Mouse (Mus musculus): ENCODE results near the gene Drd1. TPM values are rescaled to one million over a fixed set of nuclear protein-coding genes. Genes with fewer than 3 reads are reported as not detected.

Drd1 gene
- polyA plus RNA-seq, 1 experiment from 2014 or later = 0.86 TPM

GRCm38 (mm10) chr13:54071011-54071410 is 15.5 kb upstream of the Drd1 start:
- WGBS = 92% methylated on average over 9 of the region's 9 CpGs
- H3K27ac ChIP-seq = no peak overlapping the region
- no peak for DNase-seq (ENCODE audit: low spot score)
- no peaks in the 10 kb centered on the region for H3K27me3 ChIP-seq (ENCODE audit: insufficient read depth, poor library complexity, severe bottlenecking)
- no peaks in the 10 kb centered on the region for H3K9me3 ChIP-seq
- H3K4me1 ChIP-seq (replicated peaks) = peaks cover 29% of the 10 kb centered on the region
- H3K36me3 ChIP-seq = peaks cover 15% of the 10 kb centered on the region
- H3K4me3 ChIP-seq = no peak overlapping the region

GRCm38 (mm10) chr13:54067617-54068166 is 12.2 kb upstream of the Drd1 start:
- Histone ChIP-seq H3K36me3 (no peaks in the 10 kb centered on the region), H3K4me1 (replicated peaks) (peaks cover 19% of the 10 kb centered on the region), H3K9me3 (no peaks in the 10 kb centered on the region), H3K27me3 (ENCODE audit: insufficient read depth, poor library complexity, severe bottlenecking) (no peaks in the 10 kb centered on the region), H3K4me3 (no peak overlapping the region), H3K27ac (peak overlapping the region; percentile 35)
- WGBS = 20% methylated on average over 6 of the region's 6 CpGs
- DNase-seq (ENCODE audit: low spot score) = no peak

GRCm38 (mm10) chr13:54066081-54066746 is 10.7 kb upstream of the Drd1 start:
- Histone ChIP-seq H3K4me3 (no peak overlapping the region), H3K4me1 (replicated peaks) (peaks cover 12% of the 10 kb centered on the region), H3K36me3 (no peaks in the 10 kb centered on the region), H3K9me3 (no peaks in the 10 kb centered on the region), H3K27ac (no peak overlapping the region), H3K27me3 (ENCODE audit: insufficient read depth, poor library complexity, severe bottlenecking) (no peaks in the 10 kb centered on the region)
- WGBS = 83% methylated on average over 3 of the region's 3 CpGs
- DNase-seq (ENCODE audit: low spot score) = no peak

GRCm38 (mm10) chr13:54063292-54063691 is 7.8 kb upstream of the Drd1 start:
- DNase-seq (ENCODE audit: low spot score) = no peak

GRCm38 (mm10) chr13:54062068-54062467 is 6.6 kb upstream of the Drd1 start:
- Histone ChIP-seq H3K4me1 (replicated peaks) (no peaks in the 10 kb centered on the region), H3K9me3 (no peaks in the 10 kb centered on the region), H3K27me3 (ENCODE audit: insufficient read depth, poor library complexity, severe bottlenecking) (0 out of 2 replicates have a peak, but pooled peaks cover 7% of the 10 kb centered on the region), H3K36me3 (no peaks in the 10 kb centered on the region), H3K27ac (no peak overlapping the region), H3K4me3 (no peak overlapping the region)
- 84% methylated on average over 3 of the region's 3 CpGs for WGBS
- no peak for DNase-seq (ENCODE audit: low spot score)

More at GRCm38 (mm10) chr13:54063292-54063691, 7.8 kb upstream of the Drd1 start:
- peaks cover 11% of the 10 kb centered on the region for H3K4me1 ChIP-seq (replicated peaks)
- H3K27me3 ChIP-seq (ENCODE audit: insufficient read depth, poor library complexity, severe bottlenecking) = no peaks in the 10 kb centered on the region
- no peak overlapping the region for H3K27ac ChIP-seq
- H3K4me3 ChIP-seq = no peak overlapping the region
- WGBS = 3% methylated on average over 3 of the region's 3 CpGs
- no peaks in the 10 kb centered on the region for H3K36me3 ChIP-seq
- H3K9me3 ChIP-seq = no peaks in the 10 kb centered on the region

- Histone ChIP-seq H3K36me3 (no peaks in the 10 kb centered on the region), H3K9me3 (no peaks in the 10 kb centered on the region), H3K4me3 (peak overlapping the region; percentile 68), H3K27me3 (ENCODE audit: insufficient read depth, poor library complexity, severe bottlenecking) (peaks cover 37% of the 10 kb centered on the region), H3K4me1 (replicated peaks) (peaks cover 15% of the 10 kb centered on the region), H3K27ac (peak overlapping the region; percentile 23; the same call in 1 of the 2 replicates)
- DNase-seq (ENCODE audit: low spot score) = peak; percentile 45
- under 1% methylated on average over 20 of the region's 20 CpGs for WGBS
Measured at GRCm38 (mm10) chr13:54054962-54055361, 543 bp downstream of the Drd1 start.

- no peak for DNase-seq (ENCODE audit: low spot score)
- Histone ChIP-seq H3K9me3 (no peaks in the 10 kb centered on the region), H3K27ac (no peak overlapping the region), H3K4me1 (replicated peaks) (peaks cover 15% of the 10 kb centered on the region), H3K36me3 (no peaks in the 10 kb centered on the region), H3K4me3 (no peak overlapping the region), H3K27me3 (ENCODE audit: insufficient read depth, poor library complexity, severe bottlenecking) (peaks cover 27% of the 10 kb centered on the region)
- WGBS = 64% methylated on average over 7 of the region's 7 CpGs
Measured at GRCm38 (mm10) chr13:54051641-54052040, 3.9 kb downstream of the Drd1 start.

GRCm38 (mm10) chr13:54048679-54049352 is 6.7 kb downstream of the Drd1 start:
- DNase-seq (ENCODE audit: low spot score) = no peak
- 87% methylated on average over 7 of the region's 7 CpGs for WGBS
- Histone ChIP-seq H3K27me3 (ENCODE audit: insufficient read depth, poor library complexity, severe bottlenecking) (peaks cover 10% of the 10 kb centered on the region), H3K9me3 (no peaks in the 10 kb centered on the region), H3K4me3 (no peak overlapping the region), H3K27ac (no peak overlapping the region), H3K36me3 (no peaks in the 10 kb centered on the region), H3K4me1 (replicated peaks) (no peaks in the 10 kb centered on the region)

GRCm38 (mm10) chr13:54040256-54040655 is 15.2 kb downstream of the Drd1 start:
- H3K4me3 ChIP-seq = no peak overlapping the region
- H3K9me3 ChIP-seq = no peaks in the 10 kb centered on the region
- no peaks in the 10 kb centered on the region for H3K27me3 ChIP-seq (ENCODE audit: insufficient read depth, poor library complexity, severe bottlenecking)
- no peak for DNase-seq (ENCODE audit: low spot score)
- no peak overlapping the region for H3K27ac ChIP-seq
- H3K36me3 ChIP-seq = no peaks in the 10 kb centered on the region
- H3K4me1 ChIP-seq (replicated peaks) = peaks cover 3% of the 10 kb centered on the region; the same call in 1 of the 2 replicates
- 93% methylated on average over 2 of the region's 2 CpGs for WGBS

GRCm38 (mm10) chr13:54037936-54038335 is 17.6 kb downstream of the Drd1 start:
- Histone ChIP-seq H3K27ac (no peak overlapping the region), H3K36me3 (no peaks in the 10 kb centered on the region), H3K9me3 (no peaks in the 10 kb centered on the region), H3K4me1 (replicated peaks) (peaks cover 3% of the 10 kb centered on the region; the same call in 1 of the 2 replicates), H3K27me3 (ENCODE audit: insufficient read depth, poor library complexity, severe bottlenecking) (no peaks in the 10 kb centered on the region), H3K4me3 (no peak overlapping the region)
- no peak for DNase-seq (ENCODE audit: low spot score)
- WGBS = 89% methylated on average over 4 of the region's 4 CpGs

- no peak for DNase-seq (ENCODE audit: low spot score)
- 73% methylated on average over 1 of the region's 1 CpGs for WGBS
Measured at GRCm38 (mm10) chr13:54035541-54035940, 20.0 kb downstream of the Drd1 start.

GRCm38 (mm10) chr13:54033653-54034052 is 21.9 kb downstream of the Drd1 start:
- H3K27me3 ChIP-seq (ENCODE audit: insufficient read depth, poor library complexity, severe bottlenecking) = no peaks in the 10 kb centered on the region
- H3K36me3 ChIP-seq = no peaks in the 10 kb centered on the region
- DNase-seq (ENCODE audit: low spot score) = no peak
- H3K27ac ChIP-seq = no peak overlapping the region
- no peak overlapping the region for H3K4me3 ChIP-seq
- H3K9me3 ChIP-seq = no peaks in the 10 kb centered on the region
- no peaks in the 10 kb centered on the region for H3K4me1 ChIP-seq (replicated peaks)
- WGBS = 85% methylated on average over 4 of the region's 4 CpGs

More at GRCm38 (mm10) chr13:54035541-54035940, 20.0 kb downstream of the Drd1 start:
- Histone ChIP-seq H3K9me3 (no peaks in the 10 kb centered on the region), H3K4me3 (no peak overlapping the region), H3K27me3 (ENCODE audit: insufficient read depth, poor library complexity, severe bottlenecking) (no peaks in the 10 kb centered on the region), H3K36me3 (no peaks in the 10 kb centered on the region), H3K4me1 (replicated peaks) (no peaks in the 10 kb centered on the region), H3K27ac (no peak overlapping the region)

- no peaks in the 10 kb centered on the region for H3K36me3 ChIP-seq
- 0 out of 2 replicates have a peak, but pooled peaks cover 5% of the 10 kb centered on the region for H3K9me3 ChIP-seq
- no peaks in the 10 kb centered on the region for H3K27me3 ChIP-seq (ENCODE audit: insufficient read depth, poor library complexity, severe bottlenecking)
- H3K27ac ChIP-seq = no peak overlapping the region
- no peak overlapping the region for H3K4me3 ChIP-seq
- no peak for DNase-seq (ENCODE audit: low spot score)
- 88% methylated on average over 7 of the region's 7 CpGs for WGBS
- H3K4me1 ChIP-seq (replicated peaks) = no peaks in the 10 kb centered on the region
Measured at GRCm38 (mm10) chr13:54027079-54027478, 28.4 kb downstream of the Drd1 start.

Measured in hindbrain, embryonic 10.5 days (tissue).